Mouse (Mus musculus) megakaryocyte, embryonic 14.5 days (primary cell): Measurements from ENCODE around the gene Ceacam16. TPM values are rescaled to one million over a fixed set of nuclear protein-coding genes. Genes with fewer than 3 reads are reported as not detected.

Source experiments
- H3K27me3 ChIP-seq: replicated peaks from 2 replicates; pipeline ENCODE3; 2012; ENCODE audit warnings: inconsistent platforms
- H3K36me3 ChIP-seq: replicated peaks from 2 replicates; pipeline ENCODE3; 2012; ENCODE audit warnings: low read length, inconsistent platforms, mixed read lengths
- H3K4me1 ChIP-seq: 2 replicates; pipeline ENCODE4 v1.6.1; 2012; ENCODE audit warnings: inconsistent platforms
- H3K4me3 ChIP-seq: replicated peaks from 2 replicates; pipeline ENCODE3; 2012; ENCODE audit warnings: moderate library complexity, mild to moderate bottlenecking, inconsistent platforms
- H3K9me3 ChIP-seq: 2 replicates; pipeline ENCODE4 v1.6.1; 2012; ENCODE audit warnings: inconsistent platforms
- FLI1 ChIP-seq: IDR thresholded peaks from 2 replicates; pipeline ENCODE4 v1.6.1; 2012; ENCODE audit warnings: low read length, inconsistent platforms, mixed read lengths
- GATA1 ChIP-seq: IDR thresholded peaks from 3 replicates; pipeline ENCODE4 v1.6.1; 2012; ENCODE audit warnings: mixed read lengths, low read length, inconsistent platforms, borderline replicate concordance
- polyA plus RNA-seq: library from polyadenylated mRNA; stranded (reverse); fragments of >175 nt; gene quantifications from 2 replicates; pipeline ENCODE4 v1.2.3, GENCODE M21; 2012; ENCODE audit warnings: low replicate concordance; ENCODE audit not compliant: insufficient read depth

Gene Ceacam16
- 2.0 and 6.1 TPM in 2 replicates for polyA plus RNA-seq

GRCm38 (mm10) chr7:19861199-19861598 lies at the start of gene Ceacam16:
TSS of gene Ceacam16 (minus strand) at chr7:19861299.
- peaks cover 46% of the 10 kb centered on the region for H3K27me3 ChIP-seq
- H3K4me1 ChIP-seq = peaks cover 25% of the 10 kb centered on the region
- no peaks in the 10 kb centered on the region for H3K9me3 ChIP-seq
- TF ChIP-seq GATA1 (no peak), FLI1 (no peak)
- H3K36me3 ChIP-seq = no peaks in the 10 kb centered on the region
- H3K4me3 ChIP-seq = no peak within 1 kb of the TSS

GRCm38 (mm10) chr7:19910421-19911291 lies 49.6 kb upstream of the Ceacam16 start:
- peaks cover 12% of the 10 kb centered on the region for H3K4me1 ChIP-seq
- peaks cover 5% of the 10 kb centered on the region for H3K27me3 ChIP-seq
- H3K4me3 ChIP-seq = no peak overlapping the region
- H3K9me3 ChIP-seq = no peaks in the 10 kb centered on the region
- no peak for TF ChIP-seq GATA1
- TF ChIP-seq FLI1 = no peak
- no peaks in the 10 kb centered on the region for H3K36me3 ChIP-seq

GRCm38 (mm10) chr7:19889881-19890280 lies 28.8 kb upstream of the Ceacam16 start:
- peaks cover 22% of the 10 kb centered on the region for H3K27me3 ChIP-seq
- H3K4me3 ChIP-seq = no peak overlapping the region
- TF ChIP-seq GATA1 = no peak
- TF ChIP-seq FLI1 = no peak
- no peaks in the 10 kb centered on the region for H3K9me3 ChIP-seq
- H3K36me3 ChIP-seq = no peaks in the 10 kb centered on the region
- H3K4me1 ChIP-seq = no peaks in the 10 kb centered on the region

- Histone ChIP-seq H3K4me3 (no peak within 1 kb of the TSS), H3K27me3 (peaks cover 26% of the 10 kb centered on the region), H3K4me1 (no peaks in the 10 kb centered on the region), H3K9me3 (no peaks in the 10 kb centered on the region), H3K36me3 (no peaks in the 10 kb centered on the region)
- TF ChIP-seq GATA1 (no peak), FLI1 (no peak)
Observed at GRCm38 (mm10) chr7:19887849-19888248, 26.8 kb upstream of the Ceacam16 start, which contains the start of gene Ceacam19. TSS of gene Ceacam19 (minus strand) at chr7:19887965.

GRCm38 (mm10) chr7:19880754-19881153 lies 19.7 kb upstream of the Ceacam16 start:
- Histone ChIP-seq H3K4me1 (peaks cover 27% of the 10 kb centered on the region), H3K9me3 (no peaks in the 10 kb centered on the region), H3K27me3 (peaks cover 24% of the 10 kb centered on the region), H3K4me3 (no peak overlapping the region), H3K36me3 (no peaks in the 10 kb centered on the region)
- TF ChIP-seq FLI1 = no peak
- no peak for TF ChIP-seq GATA1

- no peaks in the 10 kb centered on the region for H3K9me3 ChIP-seq
- no peaks in the 10 kb centered on the region for H3K36me3 ChIP-seq
- peaks cover 40% of the 10 kb centered on the region for H3K4me1 ChIP-seq
- TF ChIP-seq GATA1 (no peak), FLI1 (no peak)
- H3K27me3 ChIP-seq = peaks cover 11% of the 10 kb centered on the region
- H3K4me3 ChIP-seq = no peak overlapping the region
Observed at GRCm38 (mm10) chr7:19876781-19877425, 15.8 kb upstream of the Ceacam16 start.

GRCm38 (mm10) chr7:19875948-19876682 lies 15.0 kb upstream of the Ceacam16 start:
- Histone ChIP-seq H3K4me1 (peaks cover 48% of the 10 kb centered on the region), H3K27me3 (peaks cover 4% of the 10 kb centered on the region), H3K9me3 (no peaks in the 10 kb centered on the region), H3K36me3 (no peaks in the 10 kb centered on the region), H3K4me3 (no peak overlapping the region)
- TF ChIP-seq FLI1 = no peak

GRCm38 (mm10) chr7:19871943-19872601 lies 11.0 kb upstream of the Ceacam16 start:
- Histone ChIP-seq H3K4me3 (peak overlapping the region; percentile 83), H3K9me3 (no peaks in the 10 kb centered on the region), H3K36me3 (no peaks in the 10 kb centered on the region), H3K27me3 (no peaks in the 10 kb centered on the region), H3K4me1 (peaks cover 50% of the 10 kb centered on the region)
- TF ChIP-seq GATA1 (no peak), FLI1 (no peak)

- H3K36me3 ChIP-seq = no peaks in the 10 kb centered on the region
- H3K4me3 ChIP-seq = peak overlapping the region; percentile 83
- peaks cover 46% of the 10 kb centered on the region for H3K4me1 ChIP-seq
- TF ChIP-seq GATA1 = no peak
- no peak for TF ChIP-seq FLI1
- no peaks in the 10 kb centered on the region for H3K9me3 ChIP-seq
- H3K27me3 ChIP-seq = no peaks in the 10 kb centered on the region
Observed at GRCm38 (mm10) chr7:19871137-19871621, 10.1 kb upstream of the Ceacam16 start.
